Mouse (Mus musculus) small intestine, adult 2 months (tissue): ENCODE results near the gene Atp5g1.

Experiments used
- CTCF ChIP-seq: fragments of 200-500 bp; IDR thresholded peaks from 2 replicates; pipeline ENCODE4 v1.5.1; 2012; ENCODE audit warnings: low read depth, mild to moderate bottlenecking, control low read depth, inconsistent platforms, low read length, moderate library complexity, mixed read lengths; ENCODE audit not compliant: insufficient replicate concordance, insufficient read length; ENCODE audit errors: extremely low read depth
- POLR2A ChIP-seq: fragments of 200-500 bp; IDR thresholded peaks from 2 replicates; pipeline ENCODE4 v1.6.1; 2012; ENCODE audit warnings: low read depth, mild to moderate bottlenecking, control low read depth, inconsistent platforms, low read length, moderate library complexity

GRCm38 (mm10) chr11:96030571-96030970 lies 44.9 kb downstream of the Atp5g1 start:
- no peak for TF ChIP-seq POLR2A
- no peak for TF ChIP-seq CTCF
